Mouse (Mus musculus) CD4-positive naive resting alpha-beta T cell, adult 57 days (primary cell): ENCODE measurements around the gene Acta1. TPM values are rescaled to one million over a fixed set of nuclear protein-coding genes. Genes with fewer than 3 reads are reported as not detected.

Experiments
- total RNA-seq: library from RNA; stranded (reverse); gene quantifications from one replicate; pipeline ENCODE4 v1.2.4, GENCODE M21; 2023

Gene Acta1
- 0.68 TPM for total RNA-seq

DNA sequence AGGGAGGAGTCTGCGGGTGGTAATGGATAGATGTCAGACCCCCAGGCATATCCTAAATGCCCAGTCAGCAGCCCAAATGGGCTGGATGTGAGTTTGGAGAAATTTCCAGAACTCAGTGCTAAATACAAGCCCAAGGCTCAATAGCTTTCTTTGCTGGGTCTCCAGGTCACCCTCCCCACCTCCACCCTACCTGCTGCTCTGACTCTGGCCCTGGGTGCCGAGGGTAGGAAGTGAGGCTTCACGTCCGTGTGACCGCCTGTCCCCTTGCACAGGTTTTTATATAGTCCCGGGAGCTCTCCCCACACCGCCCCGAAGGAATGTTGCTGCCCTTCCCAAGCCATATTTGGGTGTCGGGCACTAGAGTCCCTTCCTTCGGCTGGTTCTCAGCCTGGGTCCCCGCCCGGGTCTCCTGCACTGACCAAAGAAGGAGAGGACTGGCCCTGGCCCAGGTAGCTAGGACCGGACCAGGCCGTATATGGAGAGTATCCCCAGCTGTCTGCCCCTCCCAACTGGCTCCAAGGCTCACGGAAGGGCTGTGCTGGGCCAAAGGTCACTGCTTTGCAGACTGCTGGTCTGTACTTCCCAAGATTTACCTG is at the start of gene Acta1:
Acta1 (minus strand) TSS at position 250 of the 596 bp plus-strand sequence.

DNA sequence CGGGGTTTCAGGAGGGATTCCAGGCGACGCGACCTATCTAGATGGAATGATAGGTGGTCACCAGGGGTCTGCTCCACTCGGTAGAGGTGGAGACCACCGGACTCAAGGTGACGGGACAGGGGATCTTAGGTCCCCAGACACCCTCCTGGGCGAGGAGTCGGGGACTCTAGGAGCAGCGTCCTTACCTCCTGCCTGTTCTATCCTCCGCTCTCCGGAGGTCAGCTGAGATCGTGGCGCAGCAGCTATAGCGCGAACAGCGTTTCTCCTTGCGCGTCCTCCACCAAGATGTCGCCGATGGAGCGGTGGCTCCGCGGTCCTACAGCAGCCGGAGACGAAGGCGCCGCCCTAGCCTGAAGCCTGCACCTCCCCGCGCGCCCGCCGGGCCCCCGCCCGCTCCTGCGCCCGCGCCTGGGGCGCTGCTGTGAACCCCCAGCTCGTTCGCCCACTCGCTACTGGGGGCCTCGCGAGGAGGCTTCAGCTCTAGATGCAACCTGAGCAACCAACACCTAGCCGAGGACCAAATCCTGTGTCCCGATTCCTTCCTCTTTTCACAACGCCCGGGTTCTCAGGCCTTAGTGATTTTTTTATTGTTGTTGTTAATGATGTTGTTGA is 34.8 kb downstream of the Acta1 start, which contains the start of gene Ccsap:
Ccsap (minus strand) TSS at position 562 of the 612 bp plus-strand sequence.

Other genes starting within 250 kb of the Acta1 start
- 0.27 TPM for gene Rhou, start 240.8 kb downstream of the Acta1 start, total RNA-seq
- gene Rab4a, start 88.8 kb downstream of the Acta1 start, total RNA-seq, result 3.5 TPM
- 23.4 TPM for gene Ccsap, start 34.5 kb downstream of the Acta1 start, total RNA-seq
- gene Nup133, start 54.5 kb upstream of the Acta1 start, total RNA-seq, result 21.5 TPM
- gene Abcb10, start 88.4 kb upstream of the Acta1 start, total RNA-seq, result 2.1 TPM
- 60.3 TPM for gene Taf5l, start 126.6 kb upstream of the Acta1 start, total RNA-seq
- 21.1 TPM for gene Urb2, start 126.8 kb upstream of the Acta1 start, total RNA-seq